Comparison of ENCODE assay signal across 10 mouse cellular contexts in the genomic region with DNA sequence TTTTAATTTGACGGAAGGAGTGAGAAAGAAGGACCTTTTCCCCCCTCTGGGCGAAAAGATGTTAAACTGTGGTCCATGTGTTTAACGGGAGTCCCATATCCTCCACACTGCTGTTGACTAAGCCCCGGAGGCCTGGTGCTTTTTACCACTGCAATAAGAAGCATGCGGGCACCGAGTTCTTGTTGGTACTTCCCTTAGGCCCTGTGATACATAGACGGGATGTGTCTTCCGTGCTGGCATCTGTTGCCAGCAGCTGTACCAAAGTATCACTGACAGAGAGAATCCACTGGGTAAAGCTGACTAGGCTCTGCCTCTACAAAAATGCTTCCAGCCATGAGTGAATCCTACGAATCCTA.
DNase-seq lines count a peak whose midpoint lies in the region; ATAC-seq and TF ChIP-seq lines count a peak whose summit lies in the region.
"Had no signal": no experiment of that assay in that cellular context is flagged by ENCODE, and none has a peak within 500 bp of the region (broad histone marks: within the 10 kb centered on the region; RNA-seq: fewer than 3 reads in every experiment).

No protein-coding gene starts in this region.

- no peak overlapping the region for H3K4me3 ChIP-seq in kidney, embryonic 16.5 days (ENCODE audit: low read length)
- H3K4me3 ChIP-seq in embryonic facial prominence, embryonic 13.5 days: no peak overlapping the region
- H3K4me3 ChIP-seq in forebrain, postnatal 0 days (ENCODE audit: low read depth, low read length): no peak overlapping the region
- H3K4me3 ChIP-seq in midbrain, embryonic 13.5 days (replicated peaks): no peak overlapping the region

- H3K9me3 ChIP-seq in kidney, embryonic 16.5 days (ENCODE audit: low read length): peaks cover 7% of the 10 kb centered on the region; the same call in 1 of the 2 replicates
- 0 out of 2 replicates have a peak, but pooled peaks cover 3% of the 10 kb centered on the region for H3K9me3 ChIP-seq in embryonic facial prominence, embryonic 13.5 days
- no peaks in the 10 kb centered on the region for H3K9me3 ChIP-seq in forebrain, postnatal 0 days (ENCODE audit: low read length)
- H3K9me3 ChIP-seq in midbrain, embryonic 13.5 days: peaks cover 4% of the 10 kb centered on the region; the same call in 1 of the 2 replicates

- 30% methylated on average over 9 of the region's 9 CpGs for WGBS in kidney, embryonic 16.5 days
- 25% methylated on average over 9 of the region's 9 CpGs for WGBS in embryonic facial prominence, embryonic 13.5 days
- WGBS in forebrain, postnatal 0 days: 15% methylated on average over 9 of the region's 9 CpGs
- 27% methylated on average over 9 of the region's 9 CpGs for WGBS in midbrain, embryonic 13.5 days

- peak overlapping the region; percentile 93 for H3K27ac ChIP-seq in kidney, embryonic 16.5 days (ENCODE audit: low read length)
- peak overlapping the region; percentile 90 for H3K27ac ChIP-seq in embryonic facial prominence, embryonic 13.5 days
- 0 out of 2 replicates have a peak overlapping the region, but pooled peaks have one; percentile 23 for H3K27ac ChIP-seq in forebrain, postnatal 0 days (ENCODE audit: low read depth, low read length)
- peak overlapping the region; percentile 71 for H3K27ac ChIP-seq in midbrain, embryonic 13.5 days

- peak; percentile 16; the same call in 1 of the 2 replicates for ATAC-seq in kidney, embryonic 16.5 days (ENCODE audit: low FRiP score, low TSS enrichment)
- ATAC-seq in embryonic facial prominence, embryonic 13.5 days (ENCODE audit: insufficient number of reproducible peaks, insufficient read depth, low FRiP score, low TSS enrichment, low read depth): no peak
- peak; percentile 70 for ATAC-seq in forebrain, postnatal 0 days
- peak; percentile 80 for ATAC-seq in midbrain, embryonic 13.5 days
- ATAC-seq: Patski had no signal

- no peaks in the 10 kb centered on the region for H3K36me3 ChIP-seq in kidney, embryonic 16.5 days (ENCODE audit: insufficient read depth, low read length)
- H3K36me3 ChIP-seq in embryonic facial prominence, embryonic 13.5 days: no peaks in the 10 kb centered on the region
- no peaks in the 10 kb centered on the region for H3K36me3 ChIP-seq in forebrain, postnatal 0 days (ENCODE audit: insufficient read depth)
- no peaks in the 10 kb centered on the region for H3K36me3 ChIP-seq in midbrain, embryonic 13.5 days

- H3K27me3 ChIP-seq in kidney, embryonic 16.5 days (ENCODE audit: insufficient read depth, low read length): no peaks in the 10 kb centered on the region
- no peaks in the 10 kb centered on the region for H3K27me3 ChIP-seq in embryonic facial prominence, embryonic 13.5 days
- H3K27me3 ChIP-seq in forebrain, postnatal 0 days (ENCODE audit: insufficient read depth, low read length): no peaks in the 10 kb centered on the region
- no peaks in the 10 kb centered on the region for H3K27me3 ChIP-seq in midbrain, embryonic 13.5 days
- H3K27me3 ChIP-seq: Patski had no signal

- H3K9ac ChIP-seq in kidney, embryonic 16.5 days (replicated peaks; ENCODE audit: low read length): peak overlapping the region; percentile 18; the same call in 1 of the 2 replicates
- 0 out of 2 replicates have a peak overlapping the region, but pooled peaks have one; percentile 6 for H3K9ac ChIP-seq in embryonic facial prominence, embryonic 13.5 days
- no peak overlapping the region for H3K9ac ChIP-seq in forebrain, postnatal 0 days
- H3K9ac ChIP-seq in midbrain, embryonic 13.5 days (replicated peaks): no peak overlapping the region

- TF ChIP-seq CTCF in forebrain, postnatal 0 days (IDR thresholded peaks at IDR 0.05; ENCODE audit: low read depth): no peak

- H3K4me1 ChIP-seq in kidney, embryonic 16.5 days (ENCODE audit: insufficient read depth, low read length): peaks cover 35% of the 10 kb centered on the region
- H3K4me1 ChIP-seq in embryonic facial prominence, embryonic 13.5 days: peaks cover 36% of the 10 kb centered on the region
- no peaks in the 10 kb centered on the region for H3K4me1 ChIP-seq in forebrain, postnatal 0 days (ENCODE audit: insufficient read depth)
- peaks cover 20% of the 10 kb centered on the region for H3K4me1 ChIP-seq in midbrain, embryonic 13.5 days (replicated peaks)

- H3K4me2 ChIP-seq in kidney, embryonic 16.5 days (replicated peaks; ENCODE audit: low read depth, low read length): no peak overlapping the region; the same call in 1 of the 2 replicates
- H3K4me2 ChIP-seq in embryonic facial prominence, embryonic 13.5 days: no peak overlapping the region
- no peak overlapping the region for H3K4me2 ChIP-seq in forebrain, postnatal 0 days (ENCODE audit: low read depth)
- H3K4me2 ChIP-seq in midbrain, embryonic 13.5 days (replicated peaks): no peak overlapping the region

- no peak for DNase-seq in kidney, postnatal 14 days
- DNase-seq in forebrain, postnatal 0 days: peak; percentile 61
- no peak for DNase-seq in B cell, adult 2 months
- DNase-seq in right cerebral cortex, postnatal 25 days: no peak
- no peak for DNase-seq in urinary bladder, postnatal 25 days (ENCODE audit: low spot score)
- DNase-seq: right cerebral cortex, adult 18-20 months had no signal

Comparison
In these comparisons a context has a peak if more than half of its experiments do, and no peak if none do; other contexts are left out.
1. H3K27ac ChIP-seq: peak in every context shown above with its lines; median percentile 93 in kidney, embryonic 16.5 days; 90 in embryonic facial prominence, embryonic 13.5 days; 71 in midbrain, embryonic 13.5 days; 23 in forebrain, postnatal 0 days.
2. H3K9ac ChIP-seq: peak in kidney, embryonic 16.5 days (single experiment) and embryonic facial prominence, embryonic 13.5 days (single experiment); none in forebrain, postnatal 0 days (single experiment) and midbrain, embryonic 13.5 days (single experiment).